Mouse (Mus musculus): ENCODE measurements around the gene Gm21970. TPM values are rescaled to one million over a fixed set of nuclear protein-coding genes. Genes with fewer than 3 reads are reported as not detected.

The Gm21970 gene
- polyA plus RNA-seq, 1 experiment from 2014 or later, result not detected

DNA sequence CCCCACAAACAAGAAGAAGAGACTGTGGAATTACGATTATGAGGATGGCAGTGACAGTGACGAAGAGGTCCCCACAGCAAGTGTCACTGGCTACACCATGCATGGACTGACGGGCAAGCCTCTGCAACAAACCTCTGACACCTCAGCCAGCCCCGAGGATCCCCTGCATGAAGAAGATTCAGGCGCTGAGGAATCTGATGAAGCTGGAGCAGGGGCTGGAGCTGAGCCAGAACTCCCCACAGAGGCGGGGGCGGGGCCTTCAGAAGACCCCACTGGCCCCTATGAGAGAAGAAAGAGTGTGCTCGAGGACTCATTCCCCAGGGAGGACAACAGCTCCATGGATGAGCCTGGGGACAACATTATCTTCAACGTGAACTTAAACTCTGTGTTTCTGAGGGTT lies 12.3 kb downstream of the Gm21970 start:
- ATAC-seq (no peak), DNase-seq (ENCODE audit: low spot score) (no peak)
- TF ChIP-seq CTCF (IDR thresholded peaks at IDR 0.05) (no peak), EP300 (IDR thresholded peaks at IDR 0.05) (no peak)
- Histone ChIP-seq H3K27me3 (replicated peaks; ENCODE audit: insufficient read depth, low read length) (no peaks in the 10 kb centered on the region), H3K4me1 (ENCODE audit: insufficient read depth, low read depth, low read length) (peaks cover 11% of the 10 kb centered on the region; the same call in 1 of the 2 replicates), H3K4me3 (ENCODE audit: low read depth, low read length) (no peak overlapping the region), H3K36me3 (ENCODE audit: insufficient read depth, low read length) (peaks cover 10% of the 10 kb centered on the region; the same call in 1 of the 2 replicates), H3K27ac (ENCODE audit: low read length) (no peak overlapping the region), H3K9ac (replicated peaks; ENCODE audit: low read depth) (no peak overlapping the region), H3K4me2 (replicated peaks; ENCODE audit: low read depth, low read length) (no peak overlapping the region), H3K9me3 (ENCODE audit: low read length) (no peaks in the 10 kb centered on the region)
- WGBS, result 68% methylated on average over 9 of the region's 9 CpGs

DNA sequence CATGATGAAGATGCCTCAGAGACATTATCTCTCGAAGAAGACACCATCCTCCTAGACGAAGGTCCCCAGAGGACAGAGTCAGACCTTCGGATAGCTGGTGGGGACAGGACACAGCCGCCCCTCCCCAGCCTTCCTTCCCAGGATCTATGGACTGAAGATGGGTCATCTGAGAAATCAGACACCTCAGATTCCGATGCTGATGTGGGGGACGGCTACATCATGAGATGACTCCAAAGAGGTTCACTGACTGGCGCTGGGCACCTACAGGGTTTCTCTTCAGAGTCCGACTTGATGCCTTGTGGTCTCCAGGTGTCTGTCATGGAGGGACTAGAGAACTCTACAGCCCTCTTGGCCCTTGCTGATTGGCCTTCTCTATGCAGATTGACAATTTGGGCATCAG lies 12.7 kb downstream of the Gm21970 start:
- Histone ChIP-seq H3K4me2 (replicated peaks; ENCODE audit: low read depth, low read length) (no peak overlapping the region), H3K4me1 (ENCODE audit: insufficient read depth, low read depth, low read length) (peaks cover 11% of the 10 kb centered on the region; the same call in 1 of the 2 replicates), H3K27me3 (replicated peaks; ENCODE audit: insufficient read depth, low read length) (no peaks in the 10 kb centered on the region), H3K9me3 (ENCODE audit: low read length) (no peaks in the 10 kb centered on the region), H3K4me3 (ENCODE audit: low read depth, low read length) (no peak overlapping the region), H3K27ac (ENCODE audit: low read length) (no peak overlapping the region), H3K9ac (replicated peaks; ENCODE audit: low read depth) (no peak overlapping the region), H3K36me3 (ENCODE audit: insufficient read depth, low read length) (peaks cover 10% of the 10 kb centered on the region; the same call in 1 of the 2 replicates)
- no peak for ATAC-seq
- DNase-seq (ENCODE audit: low spot score), result no peak
- 89% methylated on average over 8 of the region's 8 CpGs for WGBS
- TF ChIP-seq EP300 (IDR thresholded peaks at IDR 0.05) (no peak), CTCF (IDR thresholded peaks at IDR 0.05) (no peak)

GRCm38 (mm10) chr16:91404828-91405577 lies 13.5 kb downstream of the Gm21970 start:
- 74% methylated on average over 10 of the region's 10 CpGs for WGBS
- Histone ChIP-seq H3K4me3 (ENCODE audit: low read depth, low read length) (no peak overlapping the region), H3K9ac (replicated peaks; ENCODE audit: low read depth) (no peak overlapping the region), H3K4me2 (replicated peaks; ENCODE audit: low read depth, low read length) (no peak overlapping the region), H3K27ac (ENCODE audit: low read length) (peak overlapping the region; percentile 90), H3K27me3 (replicated peaks; ENCODE audit: insufficient read depth, low read length) (no peaks in the 10 kb centered on the region), H3K9me3 (ENCODE audit: low read length) (no peaks in the 10 kb centered on the region), H3K4me1 (ENCODE audit: insufficient read depth, low read depth, low read length) (peaks cover 11% of the 10 kb centered on the region; the same call in 1 of the 2 replicates), H3K36me3 (ENCODE audit: insufficient read depth, low read length) (peaks cover 7% of the 10 kb centered on the region; the same call in 1 of the 2 replicates)
- no peak for TF ChIP-seq CTCF (IDR thresholded peaks at IDR 0.05)
- no peak for TF ChIP-seq EP300 (IDR thresholded peaks at IDR 0.05)
- ATAC-seq (no peak), DNase-seq (ENCODE audit: low spot score) (no peak)

GRCm38 (mm10) chr16:91405640-91406584 lies 14.4 kb downstream of the Gm21970 start, which contains the start of gene Il10rb:
Gene Il10rb, plus strand, starts transcription at chr16:91406164.
- peak; percentile 91 for DNase-seq (ENCODE audit: low spot score)
- peak; percentile 90 for ATAC-seq
- Histone ChIP-seq H3K27ac (ENCODE audit: low read length) (peak within 1 kb of the TSS; percentile 90), H3K4me2 (replicated peaks; ENCODE audit: low read depth, low read length) (peak within 1 kb of the TSS; percentile 70), H3K4me3 (ENCODE audit: low read depth, low read length) (peak within 1 kb of the TSS; percentile 66), H3K36me3 (ENCODE audit: insufficient read depth, low read length) (peaks cover 5% of the 10 kb centered on the region; the same call in 1 of the 2 replicates), H3K9me3 (ENCODE audit: low read length) (no peaks in the 10 kb centered on the region), H3K27me3 (replicated peaks; ENCODE audit: insufficient read depth, low read length) (no peaks in the 10 kb centered on the region), H3K9ac (replicated peaks; ENCODE audit: low read depth) (peak within 1 kb of the TSS; percentile 68), H3K4me1 (ENCODE audit: insufficient read depth, low read depth, low read length) (peaks cover 11% of the 10 kb centered on the region; the same call in 1 of the 2 replicates)
- TF ChIP-seq CTCF (IDR thresholded peaks at IDR 0.05), result no peak
- peak; percentile 24; the same call in 1 of the 2 replicates for TF ChIP-seq EP300 (IDR thresholded peaks at IDR 0.05)
- 4% methylated on average over 48 of the region's 51 CpGs for WGBS

GRCm38 (mm10) chr16:91406585-91407220 lies 15.2 kb downstream of the Gm21970 start:
- Histone ChIP-seq H3K36me3 (ENCODE audit: insufficient read depth, low read length) (peaks cover 7% of the 10 kb centered on the region; the same call in 1 of the 2 replicates), H3K4me3 (ENCODE audit: low read depth, low read length) (peak overlapping the region; percentile 66), H3K27me3 (replicated peaks; ENCODE audit: insufficient read depth, low read length) (no peaks in the 10 kb centered on the region), H3K9ac (replicated peaks; ENCODE audit: low read depth) (peak overlapping the region; percentile 68), H3K9me3 (ENCODE audit: low read length) (no peaks in the 10 kb centered on the region), H3K27ac (ENCODE audit: low read length) (peak overlapping the region; percentile 90), H3K4me2 (replicated peaks; ENCODE audit: low read depth, low read length) (peak overlapping the region; percentile 70), H3K4me1 (ENCODE audit: insufficient read depth, low read depth, low read length) (peaks cover 11% of the 10 kb centered on the region; the same call in 1 of the 2 replicates)
- ATAC-seq, result peak; percentile 34
- TF ChIP-seq CTCF (IDR thresholded peaks at IDR 0.05), result 0 out of 2 replicates have a peak, but pooled peaks have one; percentile 11
- no peak for TF ChIP-seq EP300 (IDR thresholded peaks at IDR 0.05)
- peak; percentile 83 for DNase-seq (ENCODE audit: low spot score)
- WGBS, result 2% methylated on average over 9 of the region's 13 CpGs

All from lung, postnatal 0 days (tissue).